Mouse (Mus musculus) stomach, embryonic 14.5 days (tissue): Measurements from ENCODE around the gene 2310011J03Rik. TPM values are rescaled to one million over a fixed set of nuclear protein-coding genes. Genes with fewer than 3 reads are reported as not detected.

Experiments used
- ATAC-seq: fragments of 200-750 bp; cut with Nextera tagmentation; 2 replicates; pipeline ENCODE4 v1.8.0; 2017; ENCODE audit warnings: low read depth, moderate TSS enrichment; ENCODE audit not compliant: insufficient number of reproducible peaks, insufficient read depth, low FRiP score
- H3K27ac ChIP-seq: fragments of 300-500 bp; sonication (generic); 2 replicates; pipeline ENCODE4 v1.5.1; 2014; ENCODE audit warnings: mild to moderate bottlenecking, low read length, moderate library complexity, mixed read lengths
- H3K27me3 ChIP-seq: fragments of 300-500 bp; sonication (generic); 2 replicates; pipeline ENCODE4 v1.6.1; 2014; ENCODE audit warnings: low read length, control low read depth, mixed read lengths; ENCODE audit not compliant: control insufficient read depth, insufficient read depth
- H3K36me3 ChIP-seq: fragments of 300-500 bp; sonication (generic); 2 replicates; pipeline ENCODE4 v1.6.1; 2014; ENCODE audit warnings: mild to moderate bottlenecking, control low read depth, low read length, moderate library complexity, mixed read lengths; ENCODE audit not compliant: control insufficient read depth, insufficient read depth
- H3K4me1 ChIP-seq: fragments of 300-500 bp; sonication (generic); 2 replicates; pipeline ENCODE4 v1.6.1; 2014; ENCODE audit warnings: low read length, control low read depth, mixed read lengths; ENCODE audit not compliant: control insufficient read depth, insufficient read depth
- H3K4me2 ChIP-seq: fragments of 300-500 bp; sonication (generic); replicated peaks from 2 replicates; pipeline ENCODE4 v1.6.1; 2014; ENCODE audit warnings: low read depth, low read length, control low read depth
- H3K4me3 ChIP-seq: fragments of 300-500 bp; sonication (generic); 2 replicates; pipeline ENCODE4 v1.5.1; 2014; ENCODE audit warnings: low read depth, low read length, control low read depth
- H3K9ac ChIP-seq: fragments of 300-500 bp; sonication (generic); replicated peaks from 2 replicates; pipeline ENCODE4 v1.6.1; 2014; ENCODE audit warnings: low read depth, mild to moderate bottlenecking, control low read depth, low read length, moderate library complexity, mixed read lengths
- H3K9me3 ChIP-seq: fragments of 300-500 bp; sonication (generic); 2 replicates; pipeline ENCODE4 v1.6.1; 2016; ENCODE audit warnings: low read depth, low read length, control low read depth; ENCODE audit not compliant: control insufficient read depth
- WGBS: fragments of 180-500 bp; shearing (Covaris S2); extraction: QIAGEN DNeasy Blood & Tissue Kit; methylation state at CpG from one replicate; pipeline ENCODE4 v1.1.7; 2014; 5-methylcytosine and 5-hydroxymethylcytosine counted together
- microRNA-seq: library from miRNA; unstranded; fragments of <30 nt; microRNA quantifications from one replicate; pipeline ENCODE4, GENCODE M21; 2016
- polyA plus RNA-seq: library from polyadenylated mRNA; unstranded; fragments of >200 nt; fragmentation: Nextera tagmentation; extraction: Ambion mirVana; gene quantifications from 2 replicates; pipeline ENCODE4 v1.2.1, GENCODE M21; 2014

2310011J03Rik gene
- polyA plus RNA-seq, 1 experiment from 2014 or later: 39.6 TPM

GRCm38 (mm10) chr10:80271870-80272585 is 48.3 kb downstream of the 2310011J03Rik start:
- peaks cover 11% of the 10 kb centered on the region for H3K4me1 ChIP-seq
- no peaks in the 10 kb centered on the region for H3K27me3 ChIP-seq
- no peaks in the 10 kb centered on the region for H3K9me3 ChIP-seq
- no peak overlapping the region for H3K27ac ChIP-seq
- 84% methylated on average over 8 of the region's 8 CpGs for WGBS
- no peak overlapping the region for H3K4me3 ChIP-seq
- H3K36me3 ChIP-seq: peaks cover 42% of the 10 kb centered on the region
- no peak overlapping the region for H3K9ac ChIP-seq
- ATAC-seq: no peak
- H3K4me2 ChIP-seq: no peak overlapping the region

GRCm38 (mm10) chr10:80271186-80271843 is 49.0 kb downstream of the 2310011J03Rik start:
- peaks cover 36% of the 10 kb centered on the region for H3K36me3 ChIP-seq
- ATAC-seq: no peak
- WGBS: 90% methylated on average over 5 of the region's 5 CpGs
- peaks cover 18% of the 10 kb centered on the region for H3K4me1 ChIP-seq
- no peak overlapping the region for H3K27ac ChIP-seq
- no peak overlapping the region for H3K4me3 ChIP-seq
- no peak overlapping the region for H3K9ac ChIP-seq
- no peaks in the 10 kb centered on the region for H3K9me3 ChIP-seq
- H3K4me2 ChIP-seq: no peak overlapping the region
- H3K27me3 ChIP-seq: no peaks in the 10 kb centered on the region

- ATAC-seq: no peak
- Histone ChIP-seq H3K9ac (no peak overlapping the region), H3K4me3 (no peak overlapping the region), H3K9me3 (no peaks in the 10 kb centered on the region), H3K27me3 (no peaks in the 10 kb centered on the region), H3K27ac (no peak overlapping the region), H3K4me2 (no peak overlapping the region), H3K4me1 (peaks cover 23% of the 10 kb centered on the region), H3K36me3 (peaks cover 31% of the 10 kb centered on the region)
- 76% methylated on average over 6 of the region's 6 CpGs for WGBS
Observed at GRCm38 (mm10) chr10:80270734-80271181, 49.6 kb downstream of the 2310011J03Rik start.

GRCm38 (mm10) chr10:80270099-80270498 is 50.2 kb downstream of the 2310011J03Rik start:
- H3K9me3 ChIP-seq: no peaks in the 10 kb centered on the region
- no peak overlapping the region for H3K9ac ChIP-seq
- H3K4me1 ChIP-seq: peaks cover 25% of the 10 kb centered on the region
- no peak overlapping the region for H3K4me3 ChIP-seq
- peaks cover 29% of the 10 kb centered on the region for H3K36me3 ChIP-seq
- ATAC-seq: no peak
- H3K4me2 ChIP-seq: no peak overlapping the region
- 83% methylated on average over 2 of the region's 2 CpGs for WGBS
- no peak overlapping the region for H3K27ac ChIP-seq
- H3K27me3 ChIP-seq: no peaks in the 10 kb centered on the region

Small RNAs within 50 kb of the gene (microRNA-seq; reads per million reads assigned to microRNA genes)
- gene Mir6911: not detected

Other genes starting within 250 kb of the 2310011J03Rik start
- 13.2 and 15.7 TPM in 2 replicates for gene Sbno2, start 215.0 kb downstream of the 2310011J03Rik start, polyA plus RNA-seq
- gene Stk11, start 204.7 kb downstream of the 2310011J03Rik start, polyA plus RNA-seq: 25.2 and 25.9 TPM in 2 replicates
- gene Atp5d, start 181.9 kb downstream of the 2310011J03Rik start, polyA plus RNA-seq: 481 and 531 TPM in 2 replicates
- gene Cbarp, start 179.7 kb downstream of the 2310011J03Rik start, polyA plus RNA-seq: 7.5 and 10.1 TPM in 2 replicates
- 29.3 and 32.1 TPM in 2 replicates for gene Midn, start 172.3 kb downstream of the 2310011J03Rik start, polyA plus RNA-seq
- gene Cirbp, start 154.6 kb downstream of the 2310011J03Rik start, polyA plus RNA-seq: 92.7 and 105 TPM in 2 replicates
- gene 1600002K03Rik, start 147.6 kb downstream of the 2310011J03Rik start, polyA plus RNA-seq: 12.5 and 13.9 TPM in 2 replicates
- 12.2 and 12.5 TPM in 2 replicates for gene Efna2, start 141.1 kb downstream of the 2310011J03Rik start, polyA plus RNA-seq
- gene Mum1, start 94.1 kb downstream of the 2310011J03Rik start, polyA plus RNA-seq: 59.7 and 65.6 TPM in 2 replicates
- 337 and 355 TPM in 2 replicates for gene Ndufs7, start 71.4 kb downstream of the 2310011J03Rik start, polyA plus RNA-seq
- gene Gamt, start 59.5 kb downstream of the 2310011J03Rik start, polyA plus RNA-seq: 32.1 and 49.3 TPM in 2 replicates
- gene Dazap1, start 59.1 kb downstream of the 2310011J03Rik start, polyA plus RNA-seq: 48.6 and 51.3 TPM in 2 replicates
- 1,120 and 1,227 TPM in 2 replicates for gene Rps15, start 28.1 kb downstream of the 2310011J03Rik start, polyA plus RNA-seq
- gene Apc2, start 24.6 kb downstream of the 2310011J03Rik start, polyA plus RNA-seq: 8.1 and 8.7 TPM in 2 replicates
- 4.5 and 5.6 TPM in 2 replicates for gene Pcsk4, start 9.0 kb upstream of the 2310011J03Rik start, polyA plus RNA-seq
- gene Reep6, start 9.4 kb upstream of the 2310011J03Rik start, polyA plus RNA-seq: 18.0 and 18.5 TPM in 2 replicates
- 13.6 and 13.8 TPM in 2 replicates for gene Adamtsl5, start 27.9 kb upstream of the 2310011J03Rik start, polyA plus RNA-seq
- 0.30 and 0.62 TPM in 2 replicates for gene Plk5, start 35.9 kb upstream of the 2310011J03Rik start, polyA plus RNA-seq
- gene Mex3d, start 67.1 kb upstream of the 2310011J03Rik start, polyA plus RNA-seq: 7.7 and 8.1 TPM in 2 replicates
- gene Mbd3, start 79.0 kb upstream of the 2310011J03Rik start, polyA plus RNA-seq: 194 and 200 TPM in 2 replicates
- 645 and 784 TPM in 2 replicates for gene Uqcr11, start 86.3 kb upstream of the 2310011J03Rik start, polyA plus RNA-seq
- 107 and 108 TPM in 2 replicates for gene Tcf3, start 113.1 kb upstream of the 2310011J03Rik start, polyA plus RNA-seq
- 0.25 and 0.53 TPM in 2 replicates for gene Onecut3, start 174.3 kb upstream of the 2310011J03Rik start, polyA plus RNA-seq
- gene Atp8b3, start 218.6 kb upstream of the 2310011J03Rik start, polyA plus RNA-seq: 0.11 and 0.25 TPM in 2 replicates
- gene Rexo1, start 241.0 kb upstream of the 2310011J03Rik start, polyA plus RNA-seq: 22.9 and 24.3 TPM in 2 replicates